Mouse (Mus musculus): Measurements from ENCODE around the gene Gm20503. TPM values are rescaled to one million over a fixed set of nuclear protein-coding genes. Genes with fewer than 3 reads are reported as not detected.
A peak's percentile ranks its signal among the peaks of the same experiment; 100 is the strongest.

Gene Gm20503
- 8.4 and 10.2 TPM in 2 replicates for polyA plus RNA-seq (2014; fragmentation: Nextera tagmentation; extraction: Ambion mirVana)

GRCm38 (mm10) chr4:59002948-59003805 is at the start of gene Gm20503:
TSS of gene Gm20503 (plus strand) at chr4:59003210.
- Histone ChIP-seq H3K36me3 (ENCODE audit: control insufficient read depth, insufficient read depth, low read length) (no peaks in the 10 kb centered on the region), H3K4me3 (ENCODE audit: low read depth, low read length) (peak within 1 kb of the TSS; percentile 89), H3K9me3 (ENCODE audit: control insufficient read depth, low read length) (no peaks in the 10 kb centered on the region), H3K4me1 (ENCODE audit: control insufficient read depth, insufficient read depth, low read length) (peaks cover 14% of the 10 kb centered on the region), H3K4me2 (ENCODE audit: low read depth, low read length) (peak within 1 kb of the TSS; percentile 87), H3K9ac (replicated peaks; ENCODE audit: low read depth, low read length) (peak within 1 kb of the TSS; percentile 93), H3K27me3 (ENCODE audit: control insufficient read depth, insufficient read depth, low read length) (no peaks in the 10 kb centered on the region), H3K27ac (ENCODE audit: low read depth, low read length) (peak within 1 kb of the TSS; percentile 89)
- ATAC-seq (ENCODE audit: low read depth): peak; percentile 99
- WGBS: under 1% methylated on average over 54 of the region's 89 CpGs

- 93% methylated on average over 15 of the region's 15 CpGs for WGBS
- H3K27ac ChIP-seq (ENCODE audit: low read depth, low read length): no peak overlapping the region
- H3K4me3 ChIP-seq (ENCODE audit: low read depth, low read length): no peak overlapping the region
- H3K36me3 ChIP-seq (ENCODE audit: control insufficient read depth, insufficient read depth, low read length): no peaks in the 10 kb centered on the region
- H3K9ac ChIP-seq (replicated peaks; ENCODE audit: low read depth, low read length): no peak overlapping the region
- H3K4me2 ChIP-seq (ENCODE audit: low read depth, low read length): no peak overlapping the region
- ATAC-seq (ENCODE audit: low read depth): no peak
- no peaks in the 10 kb centered on the region for H3K4me1 ChIP-seq (ENCODE audit: control insufficient read depth, insufficient read depth, low read length)
- no peaks in the 10 kb centered on the region for H3K27me3 ChIP-seq (ENCODE audit: control insufficient read depth, insufficient read depth, low read length)
- no peaks in the 10 kb centered on the region for H3K9me3 ChIP-seq (ENCODE audit: control insufficient read depth, low read length)
Measured at GRCm38 (mm10) chr4:58961719-58962118, 41.3 kb upstream of the Gm20503 start.

- Histone ChIP-seq H3K4me2 (ENCODE audit: low read depth, low read length) (no peak overlapping the region), H3K9ac (replicated peaks; ENCODE audit: low read depth, low read length) (no peak overlapping the region), H3K4me3 (ENCODE audit: low read depth, low read length) (no peak overlapping the region), H3K4me1 (ENCODE audit: control insufficient read depth, insufficient read depth, low read length) (no peaks in the 10 kb centered on the region), H3K27ac (ENCODE audit: low read depth, low read length) (no peak overlapping the region), H3K9me3 (ENCODE audit: control insufficient read depth, low read length) (no peaks in the 10 kb centered on the region), H3K27me3 (ENCODE audit: control insufficient read depth, insufficient read depth, low read length) (no peaks in the 10 kb centered on the region), H3K36me3 (ENCODE audit: control insufficient read depth, insufficient read depth, low read length) (no peaks in the 10 kb centered on the region)
- WGBS: 96% methylated on average over 4 of the region's 4 CpGs
- ATAC-seq (ENCODE audit: low read depth): no peak
Measured at GRCm38 (mm10) chr4:58963271-58963670, 39.7 kb upstream of the Gm20503 start.

- Histone ChIP-seq H3K4me1 (ENCODE audit: control insufficient read depth, insufficient read depth, low read length) (no peaks in the 10 kb centered on the region), H3K9me3 (ENCODE audit: control insufficient read depth, low read length) (no peaks in the 10 kb centered on the region), H3K4me2 (ENCODE audit: low read depth, low read length) (no peak overlapping the region), H3K27ac (ENCODE audit: low read depth, low read length) (no peak overlapping the region), H3K9ac (replicated peaks; ENCODE audit: low read depth, low read length) (no peak overlapping the region), H3K36me3 (ENCODE audit: control insufficient read depth, insufficient read depth, low read length) (no peaks in the 10 kb centered on the region), H3K27me3 (ENCODE audit: control insufficient read depth, insufficient read depth, low read length) (no peaks in the 10 kb centered on the region), H3K4me3 (ENCODE audit: low read depth, low read length) (no peak overlapping the region)
- no peak for ATAC-seq (ENCODE audit: low read depth)
- 95% methylated on average over 1 of the region's 1 CpGs for WGBS
Measured at GRCm38 (mm10) chr4:58965136-58965535, 37.9 kb upstream of the Gm20503 start.

- Histone ChIP-seq H3K4me3 (ENCODE audit: low read depth, low read length) (no peak overlapping the region), H3K27me3 (ENCODE audit: control insufficient read depth, insufficient read depth, low read length) (no peaks in the 10 kb centered on the region), H3K4me1 (ENCODE audit: control insufficient read depth, insufficient read depth, low read length) (no peaks in the 10 kb centered on the region), H3K9me3 (ENCODE audit: control insufficient read depth, low read length) (no peaks in the 10 kb centered on the region), H3K4me2 (ENCODE audit: low read depth, low read length) (no peak overlapping the region), H3K9ac (replicated peaks; ENCODE audit: low read depth, low read length) (no peak overlapping the region), H3K36me3 (ENCODE audit: control insufficient read depth, insufficient read depth, low read length) (no peaks in the 10 kb centered on the region), H3K27ac (ENCODE audit: low read depth, low read length) (no peak overlapping the region)
- 77% methylated on average over 4 of the region's 4 CpGs for WGBS
- no peak for ATAC-seq (ENCODE audit: low read depth)
Measured at GRCm38 (mm10) chr4:58970678-58971077, 32.3 kb upstream of the Gm20503 start.

- Histone ChIP-seq H3K4me2 (ENCODE audit: low read depth, low read length) (no peak overlapping the region), H3K27me3 (ENCODE audit: control insufficient read depth, insufficient read depth, low read length) (no peaks in the 10 kb centered on the region), H3K9me3 (ENCODE audit: control insufficient read depth, low read length) (no peaks in the 10 kb centered on the region), H3K9ac (replicated peaks; ENCODE audit: low read depth, low read length) (no peak overlapping the region), H3K4me1 (ENCODE audit: control insufficient read depth, insufficient read depth, low read length) (no peaks in the 10 kb centered on the region), H3K27ac (ENCODE audit: low read depth, low read length) (no peak overlapping the region), H3K36me3 (ENCODE audit: control insufficient read depth, insufficient read depth, low read length) (no peaks in the 10 kb centered on the region), H3K4me3 (ENCODE audit: low read depth, low read length) (no peak overlapping the region)
- ATAC-seq (ENCODE audit: low read depth): no peak
- WGBS: 91% methylated on average over 5 of the region's 5 CpGs
Measured at GRCm38 (mm10) chr4:58975711-58976110, 27.3 kb upstream of the Gm20503 start.

- 74% methylated on average over 6 of the region's 6 CpGs for whole genome bisulfite sequencing
- Histone ChIP-seq H3K4me1 (ENCODE audit: control insufficient read depth, insufficient read depth, low read length) (no peaks in the 10 kb centered on the region), H3K9me3 (ENCODE audit: control insufficient read depth, low read length) (no peaks in the 10 kb centered on the region), H3K27me3 (ENCODE audit: control insufficient read depth, insufficient read depth, low read length) (no peaks in the 10 kb centered on the region), H3K36me3 (ENCODE audit: control insufficient read depth, insufficient read depth, low read length) (no peaks in the 10 kb centered on the region), H3K4me2 (ENCODE audit: low read depth, low read length) (no peak overlapping the region), H3K9ac (replicated peaks; ENCODE audit: low read depth, low read length) (no peak overlapping the region), H3K4me3 (ENCODE audit: low read depth, low read length) (no peak overlapping the region), H3K27ac (ENCODE audit: low read depth, low read length) (no peak overlapping the region)
- ATAC-seq (ENCODE audit: low read depth): no peak
Measured at GRCm38 (mm10) chr4:58981421-58981820, 21.6 kb upstream of the Gm20503 start.

GRCm38 (mm10) chr4:58982806-58983205 is 20.2 kb upstream of the Gm20503 start:
- no peak for ATAC-seq (ENCODE audit: low read depth)
- H3K4me2 ChIP-seq (ENCODE audit: low read depth, low read length): no peak overlapping the region
- H3K27me3 ChIP-seq (ENCODE audit: control insufficient read depth, insufficient read depth, low read length): no peaks in the 10 kb centered on the region
- no peaks in the 10 kb centered on the region for H3K4me1 ChIP-seq (ENCODE audit: control insufficient read depth, insufficient read depth, low read length)
- 91% methylated on average over 8 of the region's 8 CpGs for WGBS
- no peak overlapping the region for H3K4me3 ChIP-seq (ENCODE audit: low read depth, low read length)
- no peaks in the 10 kb centered on the region for H3K9me3 ChIP-seq (ENCODE audit: control insufficient read depth, low read length)
- no peak overlapping the region for H3K27ac ChIP-seq (ENCODE audit: low read depth, low read length)
- H3K9ac ChIP-seq (replicated peaks; ENCODE audit: low read depth, low read length): no peak overlapping the region
- H3K36me3 ChIP-seq (ENCODE audit: control insufficient read depth, insufficient read depth, low read length): no peaks in the 10 kb centered on the region

- Histone ChIP-seq H3K4me3 (ENCODE audit: low read depth, low read length) (no peak overlapping the region), H3K9me3 (ENCODE audit: control insufficient read depth, low read length) (no peaks in the 10 kb centered on the region), H3K27me3 (ENCODE audit: control insufficient read depth, insufficient read depth, low read length) (no peaks in the 10 kb centered on the region), H3K27ac (ENCODE audit: low read depth, low read length) (no peak overlapping the region), H3K9ac (replicated peaks; ENCODE audit: low read depth, low read length) (no peak overlapping the region), H3K4me2 (ENCODE audit: low read depth, low read length) (no peak overlapping the region), H3K36me3 (ENCODE audit: control insufficient read depth, insufficient read depth, low read length) (no peaks in the 10 kb centered on the region), H3K4me1 (ENCODE audit: control insufficient read depth, insufficient read depth, low read length) (no peaks in the 10 kb centered on the region)
- WGBS: 28% methylated on average over 7 of the region's 7 CpGs
- peak; percentile 42; the same call in 1 of the 2 replicates for ATAC-seq (ENCODE audit: low read depth)
Measured at GRCm38 (mm10) chr4:58985157-58985648, 17.8 kb upstream of the Gm20503 start.

All from neural tube, embryonic 14.5 days (tissue).